Mouse (Mus musculus): Measurements from ENCODE around the gene Usp45. TPM values are rescaled to one million over a fixed set of nuclear protein-coding genes. Genes with fewer than 3 reads are reported as not detected.

Usp45 gene
- polyA plus RNA-seq, 1 experiment = 22.5 TPM

DNA sequence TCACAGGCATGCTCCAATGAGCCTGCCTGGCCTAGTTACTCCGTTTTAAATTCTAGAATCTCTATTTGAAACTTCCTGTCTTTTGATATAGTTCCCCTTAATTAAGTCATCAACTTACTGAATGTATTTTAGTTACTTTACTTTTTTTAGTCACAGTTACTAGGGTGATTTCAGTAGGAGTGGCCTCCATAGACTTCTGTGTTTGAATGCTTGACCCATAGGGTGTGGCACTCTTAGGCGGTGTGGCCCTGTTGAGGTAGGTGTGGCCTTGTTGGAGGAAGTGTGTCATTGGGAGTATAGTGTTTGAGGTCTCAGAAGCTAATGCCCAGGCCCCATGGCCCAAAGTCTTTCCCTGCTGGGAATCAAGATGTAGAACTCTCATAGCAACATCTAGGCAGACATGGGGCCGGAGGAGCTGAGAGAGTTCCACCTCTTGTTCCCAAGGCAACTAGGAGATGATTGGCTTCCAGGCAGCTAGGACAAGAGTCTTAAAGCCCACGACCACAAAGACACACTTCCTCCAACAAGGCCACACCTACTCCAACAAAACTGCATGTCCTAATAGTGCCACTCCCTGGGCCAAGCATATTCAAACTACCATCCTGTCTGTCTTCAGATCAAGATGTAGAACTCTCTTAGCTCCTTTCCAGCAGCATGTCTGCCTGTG, 11.7 kb upstream of the Usp45 start:
- Histone ChIP-seq H3K4me3 (replicated peaks; ENCODE audit: insufficient read depth, low read depth, low read length) (no peak overlapping the region), H3K27ac (ENCODE audit: insufficient read depth, low read length) (no peak overlapping the region), H3K27me3 (ENCODE audit: control insufficient read depth, insufficient read depth, low read length) (no peaks in the 10 kb centered on the region; the same call in 1 of the 2 replicates), H3K4me1 (ENCODE audit: control insufficient read depth, insufficient read depth, low read length) (no peaks in the 10 kb centered on the region)
- DNase-seq = no peak
- WGBS = 62% methylated on average over 4 of the region's 4 CpGs
- TF ChIP-seq POLR2A (IDR thresholded peaks at IDR 0.05; ENCODE audit: borderline replicate concordance, insufficient read depth, low read length) (no peak), CTCF (IDR thresholded peaks at IDR 0.05; ENCODE audit: borderline replicate concordance, insufficient read depth, low read depth, low read length) (no peak)

DNA sequence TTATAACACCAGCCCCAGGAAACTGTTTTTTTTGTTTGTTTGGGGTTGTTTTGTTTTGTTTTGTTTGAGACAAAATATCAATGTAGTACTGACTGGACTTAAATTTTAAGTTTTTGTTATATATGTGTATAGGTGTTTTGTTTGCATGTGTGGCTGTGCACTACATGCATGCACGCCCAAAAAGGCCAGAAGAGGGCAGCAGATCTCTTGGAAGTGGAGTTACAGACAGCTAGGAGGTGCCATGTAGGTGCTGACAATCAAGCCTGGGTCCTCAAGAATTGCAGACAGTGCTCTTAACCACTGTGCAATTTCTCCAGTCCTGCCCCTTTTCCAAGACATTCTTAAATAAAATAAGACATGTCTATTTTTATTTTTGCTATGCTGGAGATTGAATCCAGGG, 8.1 kb upstream of the Usp45 start:
- no peak for TF ChIP-seq POLR2A (IDR thresholded peaks at IDR 0.05; ENCODE audit: borderline replicate concordance, insufficient read depth, low read length)
- TF ChIP-seq CTCF (IDR thresholded peaks at IDR 0.05; ENCODE audit: borderline replicate concordance, insufficient read depth, low read depth, low read length) = no peak
- no peaks in the 10 kb centered on the region for H3K27me3 ChIP-seq (ENCODE audit: control insufficient read depth, insufficient read depth, low read length)
- no peak overlapping the region for H3K27ac ChIP-seq (ENCODE audit: insufficient read depth, low read length)
- WGBS = 53% methylated on average over 1 of the region's 1 CpGs
- H3K4me3 ChIP-seq (replicated peaks; ENCODE audit: insufficient read depth, low read depth, low read length) = no peak overlapping the region
- DNase-seq = no peak
- no peaks in the 10 kb centered on the region for H3K4me1 ChIP-seq (ENCODE audit: control insufficient read depth, insufficient read depth, low read length)

DNA sequence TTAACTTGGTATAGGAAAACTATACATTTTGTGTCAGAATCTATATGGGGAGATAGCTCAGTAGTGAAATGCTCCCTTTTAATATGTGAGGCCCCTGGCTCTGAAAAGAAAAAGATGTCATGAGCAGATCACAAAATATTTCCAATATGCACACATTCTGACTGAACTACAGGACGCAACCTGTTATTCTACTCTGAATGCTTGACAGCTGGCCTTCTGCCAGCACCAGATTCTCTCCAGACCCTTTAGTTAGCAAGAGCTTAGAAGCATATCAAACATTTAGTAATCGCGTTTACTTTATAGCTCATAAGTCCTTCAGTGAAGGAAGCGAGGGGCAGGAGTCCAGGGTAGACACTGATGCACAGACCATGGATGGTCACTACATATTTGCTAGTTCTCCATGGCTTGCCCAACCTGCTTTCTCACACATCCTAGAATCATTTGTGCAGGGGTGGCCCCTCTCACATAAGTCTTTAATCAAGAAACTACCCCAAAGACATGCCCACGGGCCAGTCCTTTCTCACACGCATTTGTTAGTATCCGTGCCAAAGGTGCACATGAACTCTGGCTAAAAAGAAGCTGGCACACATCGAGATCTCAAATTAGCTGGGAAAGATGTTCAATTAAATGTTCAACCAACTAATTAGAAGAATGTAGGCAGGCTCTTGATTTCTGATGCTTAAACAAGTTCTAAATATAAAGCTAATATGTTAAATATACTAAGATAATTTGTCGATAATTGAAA, 5.4 kb upstream of the Usp45 start:
- no peak for TF ChIP-seq CTCF (IDR thresholded peaks at IDR 0.05; ENCODE audit: borderline replicate concordance, insufficient read depth, low read depth, low read length)
- TF ChIP-seq POLR2A (IDR thresholded peaks at IDR 0.05; ENCODE audit: borderline replicate concordance, insufficient read depth, low read length) = no peak
- no peaks in the 10 kb centered on the region for H3K4me1 ChIP-seq (ENCODE audit: control insufficient read depth, insufficient read depth, low read length)
- DNase-seq = no peak
- no peaks in the 10 kb centered on the region for H3K27me3 ChIP-seq (ENCODE audit: control insufficient read depth, insufficient read depth, low read length)
- 41% methylated on average over 9 of the region's 9 CpGs for WGBS
- no peak overlapping the region for H3K4me3 ChIP-seq (replicated peaks; ENCODE audit: insufficient read depth, low read depth, low read length)
- no peak overlapping the region for H3K27ac ChIP-seq (ENCODE audit: insufficient read depth, low read length)

DNA sequence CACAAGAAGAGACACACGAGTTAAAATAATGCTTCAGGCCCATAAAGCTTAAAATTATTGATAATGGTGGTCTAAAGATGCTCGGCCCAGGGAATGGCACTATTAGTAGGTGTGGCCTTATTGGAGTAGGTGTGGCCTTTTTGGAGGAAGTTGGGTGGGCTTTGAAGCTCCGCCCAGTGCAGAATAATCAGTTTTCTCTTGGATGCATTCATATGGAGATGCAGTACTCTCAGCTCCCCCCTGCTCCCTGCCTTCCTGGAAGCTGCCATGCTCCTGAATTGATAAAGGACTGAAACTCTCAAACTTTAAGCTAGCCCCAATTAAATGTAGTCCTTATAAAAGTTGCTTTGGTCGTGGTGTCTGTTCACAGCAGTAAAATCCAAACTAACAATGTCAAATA, 3.1 kb upstream of the Usp45 start:
- Histone ChIP-seq H3K27ac (ENCODE audit: insufficient read depth, low read length) (no peak overlapping the region), H3K4me1 (ENCODE audit: control insufficient read depth, insufficient read depth, low read length) (no peaks in the 10 kb centered on the region), H3K4me3 (replicated peaks; ENCODE audit: insufficient read depth, low read depth, low read length) (no peak overlapping the region), H3K27me3 (ENCODE audit: control insufficient read depth, insufficient read depth, low read length) (no peaks in the 10 kb centered on the region)
- DNase-seq = no peak
- 82% methylated on average over 4 of the region's 4 CpGs for WGBS
- TF ChIP-seq CTCF (IDR thresholded peaks at IDR 0.05; ENCODE audit: borderline replicate concordance, insufficient read depth, low read depth, low read length) = no peak
- TF ChIP-seq POLR2A (IDR thresholded peaks at IDR 0.05; ENCODE audit: borderline replicate concordance, insufficient read depth, low read length) = no peak

DNA sequence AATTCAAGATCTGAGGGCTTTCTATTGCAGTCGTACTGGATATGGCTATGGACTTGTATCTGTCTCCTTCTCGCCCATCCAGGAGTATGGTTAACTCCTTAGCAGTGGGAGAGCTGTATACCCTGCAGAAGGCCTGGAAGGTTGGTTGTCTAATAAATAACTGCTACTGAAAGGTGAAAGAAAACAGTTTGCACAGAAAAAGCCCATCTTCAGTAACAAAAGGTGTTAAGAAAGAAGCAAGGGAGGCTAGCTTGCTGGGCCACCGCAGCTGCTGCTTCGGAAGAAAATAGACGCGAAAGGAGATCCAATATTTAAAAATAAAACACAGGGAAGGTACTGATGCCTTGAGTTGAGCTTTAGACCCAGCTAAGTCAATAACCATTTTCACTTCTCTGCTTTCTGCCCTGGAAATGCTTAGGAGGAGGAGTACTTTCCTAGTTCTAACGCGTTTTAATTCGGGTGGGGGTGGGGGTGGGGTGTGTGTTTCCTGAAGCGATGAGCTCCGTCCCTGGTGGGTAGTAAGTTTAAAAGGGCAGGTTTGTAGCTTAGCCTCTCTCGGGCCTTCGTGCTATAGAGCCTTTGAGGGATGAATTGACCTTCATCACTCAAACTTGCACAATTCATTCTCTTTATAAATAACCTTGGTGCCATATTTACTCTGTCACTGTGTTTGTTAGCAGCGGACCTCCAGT, 639 bp upstream of the Usp45 start:
- TF ChIP-seq POLR2A (IDR thresholded peaks at IDR 0.05; ENCODE audit: borderline replicate concordance, insufficient read depth, low read length) (no peak), CTCF (IDR thresholded peaks at IDR 0.05; ENCODE audit: borderline replicate concordance, insufficient read depth, low read depth, low read length) (no peak)
- DNase-seq = peak; percentile 14 to 18
- H3K27me3 ChIP-seq (ENCODE audit: control insufficient read depth, insufficient read depth, low read length) = no peaks in the 10 kb centered on the region
- H3K4me1 ChIP-seq (ENCODE audit: control insufficient read depth, insufficient read depth, low read length) = no peaks in the 10 kb centered on the region
- H3K4me3 ChIP-seq (replicated peaks; ENCODE audit: insufficient read depth, low read depth, low read length) = peak overlapping the region; percentile 79
- WGBS = 6% methylated on average over 14 of the region's 14 CpGs
- peak overlapping the region; percentile 48 for H3K27ac ChIP-seq (ENCODE audit: insufficient read depth, low read length)

DNA sequence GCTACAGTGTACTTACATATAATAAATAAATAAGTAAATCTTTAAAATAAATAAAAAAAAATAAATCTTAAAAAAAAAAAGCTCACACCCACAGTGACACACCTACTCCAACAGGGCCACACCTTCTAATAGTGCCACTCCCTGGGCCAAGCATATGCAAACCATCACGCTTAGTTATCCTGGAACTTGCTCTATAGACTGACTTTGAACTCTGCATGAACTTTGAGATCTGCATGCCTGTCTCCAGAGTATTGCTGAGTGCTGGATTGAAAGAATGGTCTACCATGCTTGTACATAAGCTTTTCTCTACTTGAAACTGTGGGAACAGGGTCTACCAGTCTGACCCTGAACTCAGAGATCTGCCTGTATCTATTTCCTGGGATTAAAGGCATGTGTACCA, 4.1 kb downstream of the Usp45 start:
- H3K27me3 ChIP-seq (ENCODE audit: control insufficient read depth, insufficient read depth, low read length) = no peaks in the 10 kb centered on the region
- 96% methylated on average over 1 of the region's 1 CpGs for WGBS
- H3K4me1 ChIP-seq (ENCODE audit: control insufficient read depth, insufficient read depth, low read length) = no peaks in the 10 kb centered on the region
- no peak overlapping the region for H3K27ac ChIP-seq (ENCODE audit: insufficient read depth, low read length)
- no peak overlapping the region for H3K4me3 ChIP-seq (replicated peaks; ENCODE audit: insufficient read depth, low read depth, low read length)
- DNase-seq = no peak
- no peak for TF ChIP-seq POLR2A (IDR thresholded peaks at IDR 0.05; ENCODE audit: borderline replicate concordance, insufficient read depth, low read length)
- TF ChIP-seq CTCF (IDR thresholded peaks at IDR 0.05; ENCODE audit: borderline replicate concordance, insufficient read depth, low read depth, low read length) = no peak

DNA sequence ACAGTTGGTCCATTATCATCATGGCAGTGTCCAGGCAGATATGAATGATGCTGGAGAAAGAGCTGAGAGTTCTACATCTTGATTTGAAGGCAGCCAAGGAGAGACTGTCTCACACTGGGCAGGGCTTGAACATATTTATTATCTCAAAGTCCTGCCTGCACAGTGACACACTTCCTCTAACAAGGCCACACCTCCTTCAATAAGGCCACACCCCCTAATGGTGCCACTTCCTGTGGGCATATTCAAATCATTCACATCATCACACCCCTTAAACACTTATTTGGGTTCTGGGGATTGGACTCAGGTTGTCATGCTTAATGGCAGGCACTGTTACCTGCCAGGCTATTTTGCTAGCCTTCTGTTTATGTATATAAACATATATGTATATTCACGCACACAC, 5.3 kb downstream of the Usp45 start:
- no peak for DNase-seq
- Histone ChIP-seq H3K27me3 (ENCODE audit: control insufficient read depth, insufficient read depth, low read length) (no peaks in the 10 kb centered on the region), H3K4me1 (ENCODE audit: control insufficient read depth, insufficient read depth, low read length) (no peaks in the 10 kb centered on the region), H3K27ac (ENCODE audit: insufficient read depth, low read length) (no peak overlapping the region), H3K4me3 (replicated peaks; ENCODE audit: insufficient read depth, low read depth, low read length) (no peak overlapping the region)
- no peak for TF ChIP-seq POLR2A (IDR thresholded peaks at IDR 0.05; ENCODE audit: borderline replicate concordance, insufficient read depth, low read length)
- TF ChIP-seq CTCF (IDR thresholded peaks at IDR 0.05; ENCODE audit: borderline replicate concordance, insufficient read depth, low read depth, low read length) = no peak
- 96% methylated on average over 1 of the region's 1 CpGs for WGBS

Data from cerebellum, adult 2 months (tissue).